Mouse (Mus musculus): ENCODE results near the gene Iqgap2. TPM values are rescaled to one million over a fixed set of nuclear protein-coding genes. Genes with fewer than 3 reads are reported as not detected.

The Iqgap2 gene
- polyA plus RNA-seq, 1 experiment from 2014 or later: 12.6 TPM

DNA sequence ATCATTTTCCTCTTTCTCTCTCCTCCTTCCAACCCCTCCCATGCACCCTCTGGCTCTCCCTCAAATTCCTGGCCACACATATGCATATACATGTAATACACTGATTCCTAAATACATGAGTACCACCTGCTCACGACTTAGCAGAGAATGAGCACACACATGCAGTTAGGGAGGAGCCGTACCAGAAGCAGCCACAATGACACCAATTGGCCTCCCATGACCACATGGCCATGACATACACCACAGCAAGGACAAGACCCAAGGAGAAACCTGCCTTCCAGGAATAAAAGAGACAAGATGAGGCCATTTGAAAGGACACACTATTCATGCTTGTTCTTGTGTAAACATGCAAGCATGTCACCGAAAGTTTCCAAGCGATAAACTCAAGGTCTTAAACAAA is 72.8 kb downstream of the Iqgap2 start:
- H3K9me3 ChIP-seq: no peaks in the 10 kb centered on the region
- H3K27me3 ChIP-seq: no peaks in the 10 kb centered on the region
- no peaks in the 10 kb centered on the region for H3K36me3 ChIP-seq
- 92% methylated on average over 4 of the region's 4 CpGs for WGBS
- peaks cover 8% of the 10 kb centered on the region for H3K4me1 ChIP-seq
- H3K4me2 ChIP-seq (replicated peaks): no peak overlapping the region
- H3K27ac ChIP-seq: no peak overlapping the region
- H3K4me3 ChIP-seq: no peak overlapping the region
- ATAC-seq (ENCODE audit: low FRiP score, low read depth): no peak
- H3K9ac ChIP-seq: no peak overlapping the region

DNA sequence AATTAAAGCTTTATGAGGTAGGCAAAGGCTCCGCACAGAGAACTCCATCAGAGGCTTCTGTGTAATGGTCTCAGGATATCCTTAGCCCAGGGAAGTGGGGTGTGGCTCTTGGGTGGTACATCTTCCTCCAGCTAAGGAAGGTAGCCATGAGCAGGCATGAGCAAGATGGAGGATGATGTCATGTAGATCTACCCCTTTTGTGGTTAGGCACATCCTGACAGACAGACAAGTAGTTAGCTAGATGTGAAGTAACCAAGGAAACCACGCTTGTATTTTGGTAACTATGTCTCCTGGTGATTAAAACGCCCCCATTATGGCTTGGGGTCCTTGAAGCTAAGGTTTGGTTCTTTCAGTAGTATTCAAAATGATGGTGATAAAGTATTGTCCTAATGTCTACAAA is 78.1 kb downstream of the Iqgap2 start:
- H3K4me1 ChIP-seq: peaks cover 8% of the 10 kb centered on the region
- H3K9ac ChIP-seq: no peak overlapping the region
- 83% methylated on average over 3 of the region's 3 CpGs for WGBS
- H3K4me3 ChIP-seq: no peak overlapping the region
- H3K9me3 ChIP-seq: no peaks in the 10 kb centered on the region
- no peak overlapping the region for H3K4me2 ChIP-seq (replicated peaks)
- no peaks in the 10 kb centered on the region for H3K36me3 ChIP-seq
- no peak for ATAC-seq (ENCODE audit: low FRiP score, low read depth)
- H3K27ac ChIP-seq: no peak overlapping the region
- no peaks in the 10 kb centered on the region for H3K27me3 ChIP-seq

DNA sequence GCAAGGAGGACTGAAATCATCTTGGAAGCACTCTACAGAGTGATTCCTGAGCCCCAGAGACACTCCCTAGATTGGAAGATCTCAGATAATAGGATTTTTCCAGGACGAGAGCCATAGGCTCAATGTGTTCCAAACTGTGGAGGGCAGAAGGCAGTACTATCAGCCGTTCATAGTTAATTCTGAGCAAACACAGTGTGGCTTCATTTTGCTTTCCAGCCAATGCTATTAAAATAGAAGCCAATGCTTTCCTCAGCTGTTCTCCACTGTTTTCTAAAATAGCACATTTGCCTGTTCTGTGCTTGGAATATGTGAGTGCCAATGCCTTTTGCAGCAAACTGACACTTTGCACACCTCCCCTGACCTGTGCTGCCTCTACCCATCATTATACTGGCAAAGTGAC is 80.9 kb downstream of the Iqgap2 start:
- no peak overlapping the region for H3K9ac ChIP-seq
- H3K4me2 ChIP-seq (replicated peaks): no peak overlapping the region
- H3K27ac ChIP-seq: no peak overlapping the region
- H3K4me3 ChIP-seq: no peak overlapping the region
- no peak for ATAC-seq (ENCODE audit: low FRiP score, low read depth)
- H3K9me3 ChIP-seq: no peaks in the 10 kb centered on the region
- WGBS: 76% methylated on average over 2 of the region's 2 CpGs
- H3K4me1 ChIP-seq: 0 out of 2 replicates have a peak, but pooled peaks cover 7% of the 10 kb centered on the region
- H3K36me3 ChIP-seq: no peaks in the 10 kb centered on the region
- no peaks in the 10 kb centered on the region for H3K27me3 ChIP-seq

DNA sequence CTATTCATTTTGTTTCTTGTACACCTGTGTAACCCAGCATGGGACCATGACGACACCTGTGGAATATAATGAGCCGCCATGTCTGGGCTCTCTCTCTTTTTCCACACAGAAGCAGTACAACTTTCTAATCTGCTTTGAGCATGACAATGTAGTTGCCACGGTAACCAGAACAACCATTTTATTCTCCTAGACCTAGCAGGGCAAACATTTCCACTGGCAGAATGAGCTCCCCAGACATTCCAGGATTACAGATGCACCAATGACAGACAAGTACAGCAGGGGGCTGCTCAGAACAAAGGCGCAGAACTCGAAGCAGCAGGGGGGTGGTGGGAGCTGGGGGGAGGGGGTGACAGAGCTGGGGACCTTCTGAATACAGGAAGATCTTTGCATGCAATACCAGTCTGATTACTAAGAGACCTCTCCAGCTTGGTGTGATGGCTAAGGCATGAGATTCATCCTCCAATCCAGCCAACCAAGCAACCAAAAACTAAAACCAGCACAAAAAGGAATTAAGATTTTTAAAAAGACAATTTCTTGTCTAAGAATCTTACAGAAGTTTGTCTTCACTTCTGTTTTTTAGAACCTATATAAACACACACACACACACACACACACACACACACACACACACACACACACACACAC is 84.5 kb downstream of the Iqgap2 start:
- 44% methylated on average over 5 of the region's 5 CpGs for WGBS

DNA sequence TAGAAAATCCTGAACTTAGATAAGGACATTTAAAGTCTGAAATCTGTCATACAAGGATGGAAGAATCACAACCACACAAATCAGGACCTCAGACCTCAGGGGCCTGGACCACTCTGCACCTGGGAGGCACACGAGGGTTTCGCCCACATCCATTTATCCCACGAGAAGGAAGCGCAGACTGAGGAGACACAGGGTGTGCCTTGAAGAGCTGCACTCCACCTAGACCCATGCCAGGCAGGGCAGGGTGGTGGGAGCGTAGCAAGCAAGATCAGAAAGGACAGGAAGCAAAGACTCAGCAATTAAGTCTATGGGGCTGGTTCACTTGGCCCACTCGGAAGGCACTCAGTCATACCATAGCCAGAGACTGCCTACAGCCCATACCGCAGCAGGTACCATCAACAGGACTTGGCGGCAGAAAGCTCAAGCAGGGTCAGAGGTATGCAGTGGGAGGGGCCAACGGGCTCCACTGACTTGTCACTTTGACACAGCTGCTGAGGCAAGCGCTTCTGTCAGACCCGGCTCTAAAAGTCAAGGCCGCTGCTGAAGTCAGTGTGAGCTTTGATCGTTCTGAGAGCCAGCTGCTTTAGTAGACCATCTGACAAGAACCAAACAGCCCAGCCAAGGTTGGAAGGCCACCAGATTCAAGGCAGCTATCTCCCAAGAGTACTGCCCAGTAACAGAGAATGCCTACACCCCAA is 86.1 kb downstream of the Iqgap2 start:
- H3K4me2 ChIP-seq (replicated peaks): no peak overlapping the region
- H3K36me3 ChIP-seq: no peaks in the 10 kb centered on the region
- ATAC-seq (ENCODE audit: low FRiP score, low read depth): no peak
- no peak overlapping the region for H3K4me3 ChIP-seq
- no peaks in the 10 kb centered on the region for H3K27me3 ChIP-seq
- H3K9me3 ChIP-seq: no peaks in the 10 kb centered on the region
- 41% methylated on average over 13 of the region's 13 CpGs for WGBS
- peaks cover 15% of the 10 kb centered on the region for H3K4me1 ChIP-seq
- H3K9ac ChIP-seq: no peak overlapping the region
- no peak overlapping the region for H3K27ac ChIP-seq

More for the DNA sequence above, 84.5 kb downstream of the Iqgap2 start:
- H3K9ac ChIP-seq: no peak overlapping the region
- no peaks in the 10 kb centered on the region for H3K36me3 ChIP-seq
- H3K4me1 ChIP-seq: 0 out of 2 replicates have a peak, but pooled peaks cover 10% of the 10 kb centered on the region
- H3K4me2 ChIP-seq (replicated peaks): no peak overlapping the region
- no peak overlapping the region for H3K4me3 ChIP-seq
- no peaks in the 10 kb centered on the region for H3K9me3 ChIP-seq
- H3K27ac ChIP-seq: no peak overlapping the region
- no peaks in the 10 kb centered on the region for H3K27me3 ChIP-seq
- ATAC-seq (ENCODE audit: low FRiP score, low read depth): no peak

DNA sequence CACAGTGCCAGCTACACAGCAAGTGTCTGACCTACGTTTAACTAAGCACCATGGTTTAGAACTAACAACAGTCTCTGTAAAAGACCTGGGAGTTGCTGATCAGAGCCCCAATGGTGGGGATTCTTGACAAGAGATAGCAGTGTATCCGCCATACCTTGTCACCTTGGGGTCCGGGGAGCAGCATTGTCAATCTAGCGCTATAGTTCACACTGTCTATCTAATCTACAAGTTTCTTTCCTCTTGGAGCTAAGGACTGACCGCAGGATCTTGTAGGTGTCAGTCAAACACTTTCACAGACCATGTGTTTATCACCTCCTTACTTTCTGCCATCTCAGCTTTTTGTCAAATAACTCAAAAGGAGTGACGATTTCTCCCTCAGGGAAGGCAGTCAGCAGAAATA is 87.6 kb downstream of the Iqgap2 start:
- Histone ChIP-seq H3K4me2 (replicated peaks) (no peak overlapping the region), H3K9ac (no peak overlapping the region), H3K27ac (no peak overlapping the region), H3K4me3 (no peak overlapping the region), H3K27me3 (no peaks in the 10 kb centered on the region), H3K4me1 (peaks cover 16% of the 10 kb centered on the region), H3K9me3 (no peaks in the 10 kb centered on the region), H3K36me3 (no peaks in the 10 kb centered on the region)
- no peak for ATAC-seq (ENCODE audit: low FRiP score, low read depth)
- 78% methylated on average over 6 of the region's 6 CpGs for WGBS

DNA sequence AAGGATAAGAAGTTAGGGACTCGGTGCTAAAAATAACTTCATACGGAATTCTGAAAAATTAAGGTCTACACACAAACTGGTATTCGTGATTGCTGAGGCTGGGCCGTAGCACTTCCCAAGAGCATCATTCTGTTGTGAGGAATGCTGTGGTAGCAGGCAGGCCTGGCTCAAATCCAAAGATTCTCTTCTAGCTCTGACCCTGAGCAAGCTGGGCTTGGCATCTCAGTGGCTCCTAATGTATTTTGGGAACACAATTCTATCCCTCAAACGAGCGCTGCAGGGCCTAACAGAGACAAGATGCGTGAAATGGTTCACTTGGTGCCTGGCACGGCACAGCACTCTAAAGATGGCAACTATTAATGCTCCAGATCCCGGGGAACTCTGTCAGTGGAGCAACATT is 90.8 kb downstream of the Iqgap2 start:
- ATAC-seq (ENCODE audit: low FRiP score, low read depth): no peak
- Histone ChIP-seq H3K9ac (no peak overlapping the region), H3K27ac (no peak overlapping the region), H3K4me2 (replicated peaks) (no peak overlapping the region), H3K4me1 (peaks cover 11% of the 10 kb centered on the region), H3K36me3 (no peaks in the 10 kb centered on the region), H3K4me3 (no peak overlapping the region), H3K9me3 (no peaks in the 10 kb centered on the region), H3K27me3 (no peaks in the 10 kb centered on the region)
- 81% methylated on average over 9 of the region's 9 CpGs for WGBS

DNA sequence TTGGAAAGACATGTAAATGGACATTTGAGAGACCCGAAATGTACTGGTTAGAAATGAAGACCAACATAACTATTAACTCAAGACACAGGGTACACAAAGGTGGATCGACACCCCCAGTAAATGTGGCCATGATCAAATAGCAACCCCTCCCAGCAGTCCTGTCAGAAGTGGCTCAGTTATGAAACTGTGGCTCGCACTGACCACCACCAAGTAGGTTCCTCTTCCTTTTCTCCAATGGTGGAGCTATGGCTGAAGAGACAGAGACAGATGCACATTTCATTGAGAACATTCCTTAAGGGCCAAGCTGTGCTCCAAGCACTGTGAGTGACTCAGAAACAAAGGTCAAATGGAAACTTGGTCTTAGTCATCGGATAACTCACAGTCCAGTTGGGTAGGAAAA is 92.4 kb downstream of the Iqgap2 start:
- no peaks in the 10 kb centered on the region for H3K27me3 ChIP-seq
- no peak overlapping the region for H3K4me3 ChIP-seq
- no peak overlapping the region for H3K9ac ChIP-seq
- peaks cover 8% of the 10 kb centered on the region for H3K4me1 ChIP-seq
- H3K4me2 ChIP-seq (replicated peaks): no peak overlapping the region
- H3K27ac ChIP-seq: no peak overlapping the region
- H3K36me3 ChIP-seq: no peaks in the 10 kb centered on the region
- no peak for ATAC-seq (ENCODE audit: low FRiP score, low read depth)
- WGBS: 91% methylated on average over 4 of the region's 4 CpGs
- no peaks in the 10 kb centered on the region for H3K9me3 ChIP-seq

DNA sequence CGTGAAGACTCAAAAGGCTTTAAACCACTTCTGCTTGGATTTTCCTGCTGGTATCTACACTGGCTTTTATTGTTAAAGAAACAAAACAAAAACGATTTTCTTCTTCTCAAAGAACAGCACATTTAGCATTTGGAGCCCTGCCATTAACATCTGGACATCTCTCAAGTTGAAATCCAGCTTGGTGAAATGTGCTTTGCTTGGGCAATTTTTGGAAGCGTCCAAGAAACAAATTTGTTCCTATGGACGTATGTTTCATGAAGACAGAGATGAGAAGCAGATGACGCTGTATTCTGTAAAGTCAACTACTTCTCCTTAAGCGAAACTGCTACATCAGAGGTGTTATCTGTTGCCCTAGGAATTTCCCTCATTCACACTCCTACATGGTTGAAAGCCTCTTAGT is 93.0 kb downstream of the Iqgap2 start:
- ATAC-seq (ENCODE audit: low FRiP score, low read depth): no peak
- 43% methylated on average over 6 of the region's 6 CpGs for WGBS
- Histone ChIP-seq H3K36me3 (no peaks in the 10 kb centered on the region), H3K27me3 (no peaks in the 10 kb centered on the region), H3K4me2 (replicated peaks) (no peak overlapping the region), H3K4me1 (peaks cover 10% of the 10 kb centered on the region), H3K9me3 (no peaks in the 10 kb centered on the region), H3K9ac (no peak overlapping the region), H3K27ac (no peak overlapping the region), H3K4me3 (no peak overlapping the region)

DNA sequence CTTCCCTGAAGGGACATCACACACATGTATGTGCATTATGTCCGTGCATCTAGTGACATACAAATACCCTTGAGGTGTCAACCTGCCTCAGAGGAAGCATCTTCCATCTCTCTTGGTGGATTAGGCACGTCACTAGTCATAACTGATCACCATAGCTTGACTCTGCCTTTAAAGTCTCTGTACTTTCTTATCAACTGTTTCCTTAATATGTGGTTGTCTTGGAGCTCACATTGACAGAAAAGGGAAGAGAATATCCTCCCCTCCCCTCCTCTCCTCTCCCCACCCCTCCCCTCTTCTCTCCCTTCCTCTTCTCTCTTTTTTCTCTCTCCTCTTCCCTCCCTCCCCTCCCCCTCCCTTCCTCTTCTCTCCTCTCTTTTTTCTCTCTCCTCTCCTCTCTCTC is 94.2 kb downstream of the Iqgap2 start:
- no peak overlapping the region for H3K9ac ChIP-seq
- no peak overlapping the region for H3K27ac ChIP-seq
- no peak for ATAC-seq (ENCODE audit: low FRiP score, low read depth)
- no peak overlapping the region for H3K4me3 ChIP-seq
- H3K9me3 ChIP-seq: no peaks in the 10 kb centered on the region
- H3K27me3 ChIP-seq: no peaks in the 10 kb centered on the region
- H3K4me1 ChIP-seq: peaks cover 10% of the 10 kb centered on the region
- no peaks in the 10 kb centered on the region for H3K36me3 ChIP-seq
- H3K4me2 ChIP-seq (replicated peaks): no peak overlapping the region
- 95% methylated on average over 2 of the region's 2 CpGs for WGBS

DNA sequence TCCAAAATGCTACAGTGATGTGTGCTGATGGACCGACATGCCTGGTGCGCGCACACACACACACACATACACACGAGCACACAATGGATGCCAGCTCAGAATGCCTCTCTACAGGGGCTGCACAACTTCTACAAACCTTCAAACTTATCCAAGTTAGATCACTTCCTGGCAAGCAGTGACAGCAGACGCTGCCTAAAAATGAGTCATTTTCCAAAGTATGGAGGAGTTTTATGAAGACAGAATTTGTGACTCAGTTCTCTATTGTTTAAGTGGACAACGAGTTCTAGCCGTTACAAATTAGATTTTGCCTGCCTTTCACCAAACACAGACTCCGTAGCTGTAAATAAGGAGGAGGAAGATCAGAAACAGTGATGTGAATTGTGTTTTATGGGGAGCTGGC is 97.4 kb downstream of the Iqgap2 start:
- WGBS: 63% methylated on average over 8 of the region's 8 CpGs
- no peaks in the 10 kb centered on the region for H3K36me3 ChIP-seq
- no peaks in the 10 kb centered on the region for H3K27me3 ChIP-seq
- no peak overlapping the region for H3K9ac ChIP-seq
- no peaks in the 10 kb centered on the region for H3K9me3 ChIP-seq
- peaks cover 17% of the 10 kb centered on the region for H3K4me1 ChIP-seq
- ATAC-seq (ENCODE audit: low FRiP score, low read depth): no peak
- no peak overlapping the region for H3K27ac ChIP-seq
- H3K4me3 ChIP-seq: no peak overlapping the region
- no peak overlapping the region for H3K4me2 ChIP-seq (replicated peaks)

DNA sequence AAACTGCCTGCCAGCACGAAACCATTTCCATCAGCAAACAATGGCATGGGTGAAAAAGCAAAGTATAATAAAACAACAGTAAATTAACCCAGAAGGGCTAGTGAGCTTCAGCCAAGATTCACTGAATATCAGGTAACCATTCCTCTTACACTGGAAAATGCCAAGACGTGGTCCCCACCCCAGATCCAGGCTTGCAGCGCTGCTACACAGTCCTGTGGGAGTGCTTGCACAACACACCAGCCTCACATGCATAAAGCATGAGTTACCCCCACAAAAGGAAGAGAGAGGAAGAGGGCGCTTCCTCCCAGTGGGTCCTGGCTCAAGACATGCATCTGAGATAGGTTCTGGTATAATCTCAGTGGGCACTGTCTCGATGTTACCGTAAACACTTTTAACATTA is 100.8 kb downstream of the Iqgap2 start:
- no peak overlapping the region for H3K4me3 ChIP-seq
- H3K9me3 ChIP-seq: no peaks in the 10 kb centered on the region
- no peak overlapping the region for H3K4me2 ChIP-seq (replicated peaks)
- H3K4me1 ChIP-seq: peaks cover 24% of the 10 kb centered on the region
- H3K36me3 ChIP-seq: 0 out of 2 replicates have a peak, but pooled peaks cover 2% of the 10 kb centered on the region
- H3K27ac ChIP-seq: no peak overlapping the region
- WGBS: 77% methylated on average over 6 of the region's 6 CpGs
- ATAC-seq (ENCODE audit: low FRiP score, low read depth): no peak
- no peaks in the 10 kb centered on the region for H3K27me3 ChIP-seq
- no peak overlapping the region for H3K9ac ChIP-seq

Data from limb, embryonic 13.5 days (tissue).